Mouse (Mus musculus) MN1 (cell line): ENCODE results near the gene Ccnd3.

ENCODE experiments used
- DNase-seq: peaks from one replicate; pipeline ENCODE4 v3.0.0-alpha.2; 2016; ENCODE audit warnings: low spot score

Ccnd3 gene

GRCm38 (mm10) chr17:47504941-47505346 is at the start of gene Ccnd3:
Gene Ccnd3, plus strand, starts transcription at chr17:47505051.
- DNase-seq, result peak; percentile 88

GRCm38 (mm10) chr17:47458310-47458709 is 46.5 kb upstream of the Ccnd3 start:
- DNase-seq, result no peak

- DNase-seq, result no peak
Measured at GRCm38 (mm10) chr17:47458936-47459335, 45.9 kb upstream of the Ccnd3 start.

GRCm38 (mm10) chr17:47459341-47459919 is 45.4 kb upstream of the Ccnd3 start:
- DNase-seq, result no peak

- DNase-seq, result no peak
Measured at GRCm38 (mm10) chr17:47461688-47462087, 43.2 kb upstream of the Ccnd3 start.

GRCm38 (mm10) chr17:47462209-47462608 is 42.6 kb upstream of the Ccnd3 start:
- no peak for DNase-seq

- no peak for DNase-seq
Measured at GRCm38 (mm10) chr17:47462728-47463388, 42.0 kb upstream of the Ccnd3 start.

- no peak for DNase-seq
Measured at GRCm38 (mm10) chr17:47464248-47464965, 40.4 kb upstream of the Ccnd3 start.

GRCm38 (mm10) chr17:47465016-47465415 is 39.8 kb upstream of the Ccnd3 start:
- no peak for DNase-seq

GRCm38 (mm10) chr17:47466284-47466683 is 38.6 kb upstream of the Ccnd3 start:
- no peak for DNase-seq

- DNase-seq, result no peak
Measured at GRCm38 (mm10) chr17:47467659-47468058, 37.2 kb upstream of the Ccnd3 start.

GRCm38 (mm10) chr17:47468063-47468462 is 36.8 kb upstream of the Ccnd3 start:
- DNase-seq, result no peak

GRCm38 (mm10) chr17:47468466-47468865 is 36.4 kb upstream of the Ccnd3 start:
- no peak for DNase-seq

GRCm38 (mm10) chr17:47469642-47470041 is 35.2 kb upstream of the Ccnd3 start:
- DNase-seq, result no peak

- DNase-seq, result no peak
Measured at GRCm38 (mm10) chr17:47470121-47470520, 34.7 kb upstream of the Ccnd3 start.

GRCm38 (mm10) chr17:47470686-47471085 is 34.2 kb upstream of the Ccnd3 start:
- DNase-seq, result peak; percentile 94

GRCm38 (mm10) chr17:47472435-47473350 is 32.2 kb upstream of the Ccnd3 start:
- no peak for DNase-seq

- no peak for DNase-seq
Measured at GRCm38 (mm10) chr17:47473434-47473974, 31.3 kb upstream of the Ccnd3 start.

GRCm38 (mm10) chr17:47474250-47474649 is 30.6 kb upstream of the Ccnd3 start:
- no peak for DNase-seq

GRCm38 (mm10) chr17:47475181-47475580 is 29.7 kb upstream of the Ccnd3 start:
- DNase-seq, result no peak

GRCm38 (mm10) chr17:47475714-47476113 is 29.1 kb upstream of the Ccnd3 start:
- no peak for DNase-seq

- peak; percentile 53 for DNase-seq
Measured at GRCm38 (mm10) chr17:47479887-47480286, 25.0 kb upstream of the Ccnd3 start.
